Mouse (Mus musculus) stomach, embryonic 15.5 days (tissue): ENCODE results near the gene Fuom. TPM values are rescaled to one million over a fixed set of nuclear protein-coding genes. Genes with fewer than 3 reads are reported as not detected.

Experiments used
- ATAC-seq: fragments of 200-750 bp; cut with Nextera tagmentation; 2 replicates; pipeline ENCODE4 v1.8.0; 2017; ENCODE audit warnings: low read depth, moderate number of reproducible peaks, moderate TSS enrichment; ENCODE audit not compliant: insufficient read depth, low FRiP score
- H3K27ac ChIP-seq: fragments of 300-500 bp; sonication (generic); 2 replicates; pipeline ENCODE4 v1.5.1; 2015; ENCODE audit warnings: mild to moderate bottlenecking, inconsistent platforms
- H3K27me3 ChIP-seq: fragments of 300-500 bp; sonication (generic); replicated peaks from 2 replicates; pipeline ENCODE4 v1.6.1; 2015; ENCODE audit warnings: inconsistent platforms
- H3K36me3 ChIP-seq: fragments of 300-500 bp; sonication (generic); 2 replicates; pipeline ENCODE4 v1.6.1; 2015; ENCODE audit warnings: inconsistent platforms
- H3K4me1 ChIP-seq: fragments of 300-500 bp; sonication (generic); 2 replicates; pipeline ENCODE4 v1.6.1; 2015; ENCODE audit warnings: inconsistent platforms
- H3K4me2 ChIP-seq: fragments of 300-500 bp; sonication (generic); 2 replicates; pipeline ENCODE4 v1.6.1; 2015; ENCODE audit warnings: mild to moderate bottlenecking, inconsistent platforms
- H3K4me3 ChIP-seq: fragments of 300-500 bp; sonication (generic); replicated peaks from 2 replicates; pipeline ENCODE4 v1.5.1; 2015; ENCODE audit warnings: inconsistent platforms
- H3K9ac ChIP-seq: fragments of 300-500 bp; sonication (generic); 2 replicates; pipeline ENCODE4 v1.6.1; 2015; ENCODE audit warnings: inconsistent platforms
- H3K9me3 ChIP-seq: fragments of 300-500 bp; sonication (generic); 2 replicates; pipeline ENCODE4 v1.6.1; 2016; ENCODE audit warnings: inconsistent platforms
- WGBS: fragments of 180-500 bp; shearing (Covaris S2); methylation state at CpG from one replicate; pipeline ENCODE4 v1.1.7; 2015; 5-methylcytosine and 5-hydroxymethylcytosine counted together
- polyA plus RNA-seq: library from polyadenylated mRNA; unstranded; fragments of >200 nt; fragmentation: Nextera tagmentation; extraction: Ambion mirVana; gene quantifications from 2 replicates; pipeline ENCODE4 v1.2.1, GENCODE M21; 2015

The Fuom gene
- polyA plus RNA-seq, 1 experiment from 2014 or later, result 32.4 TPM

- under 1% methylated on average over 40 of the region's 40 CpGs for WGBS
- H3K4me1 ChIP-seq, result peaks cover 13% of the 10 kb centered on the region
- peak; percentile 97 for ATAC-seq
Observed at GRCm38 (mm10) chr7:140125278-140126021, 23.2 kb upstream of the Fuom start.

GRCm38 (mm10) chr7:140124382-140124781 lies 22.1 kb upstream of the Fuom start:
- WGBS, result 88% methylated on average over 1 of the region's 1 CpGs

More at GRCm38 (mm10) chr7:140125278-140126021, 23.2 kb upstream of the Fuom start:
- Histone ChIP-seq H3K4me3 (peak overlapping the region; percentile 73), H3K4me2 (peak overlapping the region; percentile 67), H3K27ac (peak overlapping the region; percentile 72), H3K9ac (peak overlapping the region; percentile 90), H3K9me3 (no peaks in the 10 kb centered on the region), H3K27me3 (no peaks in the 10 kb centered on the region), H3K36me3 (peaks cover 8% of the 10 kb centered on the region; the same call in 1 of the 2 replicates)

GRCm38 (mm10) chr7:140122765-140123164 lies 20.5 kb upstream of the Fuom start:
- Histone ChIP-seq H3K4me2 (no peak overlapping the region), H3K9me3 (no peaks in the 10 kb centered on the region), H3K27ac (peak overlapping the region; percentile 44; the same call in 1 of the 2 replicates), H3K27me3 (no peaks in the 10 kb centered on the region), H3K4me1 (peaks cover 13% of the 10 kb centered on the region), H3K9ac (no peak overlapping the region), H3K4me3 (no peak overlapping the region), H3K36me3 (no peaks in the 10 kb centered on the region)
- ATAC-seq, result no peak
- 35% methylated on average over 4 of the region's 4 CpGs for WGBS

More at GRCm38 (mm10) chr7:140124382-140124781, 22.1 kb upstream of the Fuom start:
- Histone ChIP-seq H3K36me3 (peaks cover 3% of the 10 kb centered on the region; the same call in 1 of the 2 replicates), H3K9me3 (no peaks in the 10 kb centered on the region), H3K27me3 (no peaks in the 10 kb centered on the region), H3K9ac (no peak overlapping the region), H3K4me3 (no peak overlapping the region), H3K4me1 (peaks cover 13% of the 10 kb centered on the region), H3K27ac (no peak overlapping the region), H3K4me2 (no peak overlapping the region)
- no peak for ATAC-seq

- no peaks in the 10 kb centered on the region for H3K36me3 ChIP-seq
- H3K27ac ChIP-seq, result peak overlapping the region; percentile 44; the same call in 1 of the 2 replicates
- no peaks in the 10 kb centered on the region for H3K27me3 ChIP-seq
- no peaks in the 10 kb centered on the region for H3K9me3 ChIP-seq
- WGBS, result 54% methylated on average over 13 of the region's 13 CpGs
- peaks cover 5% of the 10 kb centered on the region; the same call in 1 of the 2 replicates for H3K4me1 ChIP-seq
- no peak overlapping the region for H3K4me2 ChIP-seq
- no peak overlapping the region for H3K4me3 ChIP-seq
- no peak overlapping the region for H3K9ac ChIP-seq
- peak; percentile 54 for ATAC-seq
Observed at GRCm38 (mm10) chr7:140121338-140121910, 19.2 kb upstream of the Fuom start.

GRCm38 (mm10) chr7:140120484-140120883 lies 18.2 kb upstream of the Fuom start:
- no peak overlapping the region for H3K4me2 ChIP-seq
- peaks cover 3% of the 10 kb centered on the region; the same call in 1 of the 2 replicates for H3K4me1 ChIP-seq
- 88% methylated on average over 2 of the region's 2 CpGs for WGBS
- no peaks in the 10 kb centered on the region for H3K27me3 ChIP-seq
- H3K27ac ChIP-seq, result no peak overlapping the region
- no peak overlapping the region for H3K4me3 ChIP-seq
- H3K36me3 ChIP-seq, result no peaks in the 10 kb centered on the region
- no peak overlapping the region for H3K9ac ChIP-seq
- ATAC-seq, result no peak
- no peaks in the 10 kb centered on the region for H3K9me3 ChIP-seq

- peak within 1 kb of the TSS; percentile 68 for H3K9ac ChIP-seq
- no peaks in the 10 kb centered on the region for H3K27me3 ChIP-seq
- H3K9me3 ChIP-seq, result no peaks in the 10 kb centered on the region
- 3% methylated on average over 28 of the region's 28 CpGs for WGBS
- peak; percentile 95 for ATAC-seq
- H3K36me3 ChIP-seq, result peaks cover 7% of the 10 kb centered on the region; the same call in 1 of the 2 replicates
- H3K4me2 ChIP-seq, result peak within 1 kb of the TSS; percentile 85
- peak within 1 kb of the TSS; percentile 88 for H3K27ac ChIP-seq
- no peaks in the 10 kb centered on the region for H3K4me1 ChIP-seq
- H3K4me3 ChIP-seq, result peak within 1 kb of the TSS; percentile 63
Observed at GRCm38 (mm10) chr7:140116329-140117054, 14.3 kb upstream of the Fuom start, which contains the start of gene Echs1. Echs1 (minus strand) TSS chr7:140116476.

- Histone ChIP-seq H3K4me1 (no peaks in the 10 kb centered on the region), H3K9ac (peak within 1 kb of the TSS; percentile 68), H3K36me3 (peaks cover 11% of the 10 kb centered on the region; the same call in 1 of the 2 replicates), H3K4me2 (peak within 1 kb of the TSS; percentile 85), H3K9me3 (no peaks in the 10 kb centered on the region), H3K27me3 (no peaks in the 10 kb centered on the region), H3K4me3 (peak within 1 kb of the TSS; percentile 63), H3K27ac (peak within 1 kb of the TSS; percentile 88)
- WGBS, result under 1% methylated on average over 23 of the region's 23 CpGs
- peak; percentile 85 for ATAC-seq
Observed at GRCm38 (mm10) chr7:140115583-140116328, 13.5 kb upstream of the Fuom start, which contains the start of gene Paox. Paox (plus strand) TSS chr7:140115799.

- Histone ChIP-seq H3K36me3 (peaks cover 39% of the 10 kb centered on the region), H3K27ac (no peak overlapping the region), H3K27me3 (no peaks in the 10 kb centered on the region), H3K4me2 (no peak overlapping the region), H3K4me3 (no peak overlapping the region), H3K9ac (no peak overlapping the region), H3K4me1 (no peaks in the 10 kb centered on the region), H3K9me3 (no peaks in the 10 kb centered on the region)
- no peak for ATAC-seq
- WGBS, result 62% methylated on average over 3 of the region's 3 CpGs
Observed at GRCm38 (mm10) chr7:140111943-140112342, 9.7 kb upstream of the Fuom start.

GRCm38 (mm10) chr7:140104009-140104408 lies 1.8 kb upstream of the Fuom start:
- no peak overlapping the region for H3K4me3 ChIP-seq
- H3K9me3 ChIP-seq, result no peaks in the 10 kb centered on the region
- H3K27me3 ChIP-seq, result no peaks in the 10 kb centered on the region
- ATAC-seq, result no peak
- peaks cover 16% of the 10 kb centered on the region for H3K4me1 ChIP-seq
- H3K27ac ChIP-seq, result no peak overlapping the region
- whole genome bisulfite sequencing, result 74% methylated on average over 4 of the region's 4 CpGs
- H3K36me3 ChIP-seq, result peaks cover 19% of the 10 kb centered on the region
- H3K4me2 ChIP-seq, result no peak overlapping the region
- H3K9ac ChIP-seq, result no peak overlapping the region

GRCm38 (mm10) chr7:140101498-140101897 lies 743 bp downstream of the Fuom start:
- H3K27ac ChIP-seq, result no peak overlapping the region
- peak overlapping the region; percentile 84 for H3K4me2 ChIP-seq
- H3K4me3 ChIP-seq, result peak overlapping the region; percentile 48
- no peaks in the 10 kb centered on the region for H3K9me3 ChIP-seq
- WGBS, result 74% methylated on average over 10 of the region's 10 CpGs
- no peaks in the 10 kb centered on the region for H3K27me3 ChIP-seq
- ATAC-seq, result no peak
- H3K36me3 ChIP-seq, result peaks cover 3% of the 10 kb centered on the region; the same call in 1 of the 2 replicates
- H3K4me1 ChIP-seq, result peaks cover 16% of the 10 kb centered on the region
- H3K9ac ChIP-seq, result no peak overlapping the region

- no peaks in the 10 kb centered on the region for H3K27me3 ChIP-seq
- H3K4me2 ChIP-seq, result no peak overlapping the region
- H3K9me3 ChIP-seq, result no peaks in the 10 kb centered on the region
- no peak overlapping the region for H3K9ac ChIP-seq
- no peak overlapping the region for H3K4me3 ChIP-seq
- no peaks in the 10 kb centered on the region for H3K36me3 ChIP-seq
- WGBS, result 75% methylated on average over 1 of the region's 1 CpGs
- H3K4me1 ChIP-seq, result peaks cover 16% of the 10 kb centered on the region
- H3K27ac ChIP-seq, result no peak overlapping the region
- no peak for ATAC-seq
Observed at GRCm38 (mm10) chr7:140098466-140098865, 3.8 kb downstream of the Fuom start.
